Mouse (Mus musculus): ENCODE results near the gene Ywhaq.

DNA sequence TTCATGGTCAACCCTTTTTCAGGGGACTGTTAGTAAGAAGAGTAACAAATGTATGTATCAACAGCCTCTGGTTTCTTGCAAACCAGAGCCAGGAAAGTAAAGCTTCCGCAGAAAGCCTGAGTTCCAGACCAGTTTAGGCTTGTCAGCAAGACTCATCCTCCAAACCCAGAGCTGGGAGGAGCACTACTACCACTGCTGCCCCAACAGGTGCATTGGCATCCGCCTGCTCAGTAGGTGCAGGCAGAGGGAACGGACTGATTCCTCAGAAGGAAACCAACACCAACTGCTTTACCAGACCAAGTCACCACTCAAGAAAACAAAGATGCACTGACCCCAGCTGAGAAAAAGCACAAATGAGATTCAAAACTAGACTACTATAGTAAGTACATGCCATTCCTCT lies 54.2 kb downstream of the Ywhaq start:
- no peak for TF ChIP-seq POLR2A (IDR thresholded peaks at IDR 0.05; ENCODE audit: insufficient read depth, low read depth, low read length)
- no peak for TF ChIP-seq CTCF (IDR thresholded peaks at IDR 0.05)
- TF ChIP-seq EP300 (IDR thresholded peaks at IDR 0.05; ENCODE audit: insufficient read depth, low read depth, low read length): no peak

Data from heart, adult 2 months (tissue).